Mouse (Mus musculus) forebrain, embryonic 16.5 days (tissue): Measurements from ENCODE around the gene Fer1l5. TPM values are rescaled to one million over a fixed set of nuclear protein-coding genes. Genes with fewer than 3 reads are reported as not detected.

Experiments
- ATAC-seq: fragments of 200-750 bp; cut with Nextera tagmentation; 2 replicates; pipeline ENCODE4 v1.8.0; 2017; ENCODE audit warnings: mild to moderate bottlenecking, moderate library complexity
- H3K27ac ChIP-seq: fragments of 300-500 bp; sonication (generic); 2 replicates; pipeline ENCODE4 v1.5.1; 2014; ENCODE audit warnings: low read length, control low read depth
- H3K27me3 ChIP-seq: fragments of 300-500 bp; sonication (generic); replicated peaks from 2 replicates; pipeline ENCODE4 v1.6.1; 2014; ENCODE audit warnings: low read length; ENCODE audit not compliant: control insufficient read depth, insufficient read depth
- H3K36me3 ChIP-seq: fragments of 300-500 bp; sonication (generic); 2 replicates; pipeline ENCODE4 v1.6.1; 2014; ENCODE audit not compliant: control insufficient read depth, insufficient read depth
- H3K4me1 ChIP-seq: fragments of 300-500 bp; sonication (generic); replicated peaks from 2 replicates; pipeline ENCODE4 v1.6.1; 2014; ENCODE audit warnings: low read length; ENCODE audit not compliant: control insufficient read depth, insufficient read depth
- H3K4me2 ChIP-seq: fragments of 300-500 bp; sonication (generic); 2 replicates; pipeline ENCODE4 v1.6.1; 2014; ENCODE audit warnings: mild to moderate bottlenecking, low read length, control low read depth
- H3K4me3 ChIP-seq: fragments of 300-500 bp; sonication (generic); replicated peaks from 2 replicates; pipeline ENCODE4 v1.5.1; 2014; ENCODE audit warnings: mild to moderate bottlenecking, low read length, control low read depth
- H3K9ac ChIP-seq: fragments of 300-500 bp; sonication (generic); replicated peaks from 2 replicates; pipeline ENCODE4 v1.6.1; 2014; ENCODE audit warnings: low read depth, low read length, control low read depth
- H3K9me3 ChIP-seq: fragments of 300-500 bp; sonication (generic); 2 replicates; pipeline ENCODE4 v1.6.1; 2016; ENCODE audit warnings: low read length; ENCODE audit not compliant: control insufficient read depth
- WGBS: fragments of 180-500 bp; shearing (Covaris S2); extraction: QIAGEN DNeasy Blood & Tissue Kit; methylation state at CpG from one replicate; pipeline ENCODE4 v1.1.7; 2014; 5-methylcytosine and 5-hydroxymethylcytosine counted together
- polyA plus RNA-seq: library from polyadenylated mRNA; unstranded; fragments of >200 nt; fragmentation: Nextera tagmentation; extraction: Ambion mirVana; gene quantifications from 2 replicates; pipeline ENCODE4 v1.2.1, GENCODE M21; 2015

Gene Fer1l5
- 2.0 and 3.2 TPM in 2 replicates for polyA plus RNA-seq

- no peak within 1 kb of the TSS for H3K9ac ChIP-seq
- H3K27ac ChIP-seq, result no peak within 1 kb of the TSS
- no peak within 1 kb of the TSS for H3K4me2 ChIP-seq
- H3K36me3 ChIP-seq, result no peaks in the 10 kb centered on the region
- no peak within 1 kb of the TSS for H3K4me3 ChIP-seq
- H3K4me1 ChIP-seq, result peaks cover 12% of the 10 kb centered on the region
- no peaks in the 10 kb centered on the region for H3K9me3 ChIP-seq
- no peaks in the 10 kb centered on the region for H3K27me3 ChIP-seq
- WGBS, result 86% methylated on average over 10 of the region's 10 CpGs
- ATAC-seq, result no peak
Measured at GRCm38 (mm10) chr1:36371934-36372845, at the start of gene Fer1l5. Fer1l5 (plus strand) TSS chr1:36372291.

GRCm38 (mm10) chr1:36323076-36323475 lies 49.0 kb upstream of the Fer1l5 start:
- 80% methylated on average over 9 of the region's 9 CpGs for WGBS

GRCm38 (mm10) chr1:36323746-36324448 lies 48.2 kb upstream of the Fer1l5 start:
- Histone ChIP-seq H3K4me1 (no peaks in the 10 kb centered on the region), H3K27ac (no peak overlapping the region), H3K9ac (no peak overlapping the region), H3K9me3 (no peaks in the 10 kb centered on the region), H3K36me3 (0 out of 2 replicates have a peak, but pooled peaks cover 4% of the 10 kb centered on the region), H3K4me3 (no peak overlapping the region), H3K4me2 (no peak overlapping the region), H3K27me3 (no peaks in the 10 kb centered on the region)
- 52% methylated on average over 8 of the region's 8 CpGs for WGBS
- ATAC-seq, result peak; percentile 61; the same call in 1 of the 2 replicates

More at GRCm38 (mm10) chr1:36323076-36323475, 49.0 kb upstream of the Fer1l5 start:
- Histone ChIP-seq H3K36me3 (0 out of 2 replicates have a peak, but pooled peaks cover 4% of the 10 kb centered on the region), H3K4me2 (no peak overlapping the region), H3K9ac (no peak overlapping the region), H3K4me1 (no peaks in the 10 kb centered on the region), H3K27me3 (no peaks in the 10 kb centered on the region), H3K27ac (no peak overlapping the region), H3K9me3 (no peaks in the 10 kb centered on the region), H3K4me3 (no peak overlapping the region)
- no peak for ATAC-seq

GRCm38 (mm10) chr1:36325900-36326321 lies 46.2 kb upstream of the Fer1l5 start:
- Histone ChIP-seq H3K9ac (no peak overlapping the region), H3K27ac (no peak overlapping the region), H3K4me1 (no peaks in the 10 kb centered on the region), H3K9me3 (no peaks in the 10 kb centered on the region), H3K27me3 (no peaks in the 10 kb centered on the region), H3K4me3 (no peak overlapping the region), H3K4me2 (no peak overlapping the region), H3K36me3 (0 out of 2 replicates have a peak, but pooled peaks cover 4% of the 10 kb centered on the region)
- ATAC-seq, result no peak
- WGBS, result 92% methylated on average over 2 of the region's 2 CpGs

- ATAC-seq, result no peak
- WGBS, result 92% methylated on average over 2 of the region's 2 CpGs
- H3K36me3 ChIP-seq, result 0 out of 2 replicates have a peak, but pooled peaks cover 4% of the 10 kb centered on the region
- H3K27ac ChIP-seq, result no peak overlapping the region
- no peak overlapping the region for H3K9ac ChIP-seq
- H3K4me1 ChIP-seq, result no peaks in the 10 kb centered on the region
- H3K4me2 ChIP-seq, result no peak overlapping the region
- H3K4me3 ChIP-seq, result no peak overlapping the region
- no peaks in the 10 kb centered on the region for H3K9me3 ChIP-seq
- no peaks in the 10 kb centered on the region for H3K27me3 ChIP-seq
Measured at GRCm38 (mm10) chr1:36326815-36327214, 45.3 kb upstream of the Fer1l5 start.

- Histone ChIP-seq H3K9ac (no peak overlapping the region), H3K4me1 (no peaks in the 10 kb centered on the region), H3K4me3 (no peak overlapping the region), H3K9me3 (no peaks in the 10 kb centered on the region), H3K27ac (no peak overlapping the region), H3K27me3 (no peaks in the 10 kb centered on the region), H3K36me3 (peaks cover 19% of the 10 kb centered on the region), H3K4me2 (no peak overlapping the region)
- 77% methylated on average over 6 of the region's 6 CpGs for WGBS
- no peak for ATAC-seq
Measured at GRCm38 (mm10) chr1:36331743-36332142, 40.3 kb upstream of the Fer1l5 start.

GRCm38 (mm10) chr1:36332955-36333887 lies 38.9 kb upstream of the Fer1l5 start:
- no peak overlapping the region for H3K4me2 ChIP-seq
- H3K36me3 ChIP-seq, result peaks cover 28% of the 10 kb centered on the region

GRCm38 (mm10) chr1:36342547-36342946 lies 29.5 kb upstream of the Fer1l5 start:
- WGBS, result 91% methylated on average over 6 of the region's 6 CpGs
- H3K27me3 ChIP-seq, result no peaks in the 10 kb centered on the region
- no peak overlapping the region for H3K4me3 ChIP-seq
- no peaks in the 10 kb centered on the region for H3K9me3 ChIP-seq
- H3K9ac ChIP-seq, result no peak overlapping the region
- peaks cover 57% of the 10 kb centered on the region for H3K36me3 ChIP-seq
- no peak overlapping the region for H3K4me2 ChIP-seq
- ATAC-seq, result no peak
- H3K27ac ChIP-seq, result no peak overlapping the region
- no peaks in the 10 kb centered on the region for H3K4me1 ChIP-seq

More at GRCm38 (mm10) chr1:36332955-36333887, 38.9 kb upstream of the Fer1l5 start:
- Histone ChIP-seq H3K27ac (no peak overlapping the region), H3K9ac (no peak overlapping the region), H3K4me3 (no peak overlapping the region), H3K27me3 (no peaks in the 10 kb centered on the region), H3K9me3 (no peaks in the 10 kb centered on the region), H3K4me1 (no peaks in the 10 kb centered on the region)
- ATAC-seq, result no peak
- 89% methylated on average over 14 of the region's 14 CpGs for WGBS
